Mouse (Mus musculus) CD4-positive, CD25-positive, alpha-beta regulatory T cell, adult 4 months (primary cell): ENCODE measurements around the gene Hsd17b1. TPM values are rescaled to one million over a fixed set of nuclear protein-coding genes. Genes with fewer than 3 reads are reported as not detected.
A peak's percentile ranks its signal among the peaks of the same experiment; 100 is the strongest.

Source experiments
- ATAC-seq: one replicate; pipeline ENCODE4 v1.8.0; 2017
- polyA plus RNA-seq, 2 experiments: library from polyadenylated mRNA; unstranded; fragments of 100-300 nt; shearing (Covaris generic); gene quantifications; one replicate each; pipeline ENCODE4 v1.2.1; 2017

The Hsd17b1 gene
- polyA plus RNA-seq, 2 experiments from 2014 or later, result 0.32 TPM; not detected in 1

DNA sequence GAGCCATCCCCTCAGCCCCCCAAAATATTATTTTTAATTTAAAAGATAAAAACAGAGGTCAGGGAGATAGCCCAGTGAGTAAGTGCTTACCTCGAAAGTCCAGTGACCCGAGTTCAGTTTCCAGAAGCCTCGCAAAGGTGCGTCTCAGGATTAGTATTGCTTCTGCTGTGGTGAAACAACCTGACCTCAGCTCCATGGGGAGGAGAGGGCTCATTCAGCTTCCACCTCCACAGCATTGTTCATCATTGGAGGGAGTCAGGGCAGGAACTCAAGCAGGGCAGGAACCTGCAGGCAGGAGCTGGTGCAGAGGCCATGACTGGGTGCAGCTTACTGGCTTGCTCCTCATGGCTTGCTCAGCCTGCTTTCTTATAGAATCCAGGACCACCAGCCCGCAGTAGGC lies 17.2 kb upstream of the Hsd17b1 start:
- no peak for ATAC-seq

DNA sequence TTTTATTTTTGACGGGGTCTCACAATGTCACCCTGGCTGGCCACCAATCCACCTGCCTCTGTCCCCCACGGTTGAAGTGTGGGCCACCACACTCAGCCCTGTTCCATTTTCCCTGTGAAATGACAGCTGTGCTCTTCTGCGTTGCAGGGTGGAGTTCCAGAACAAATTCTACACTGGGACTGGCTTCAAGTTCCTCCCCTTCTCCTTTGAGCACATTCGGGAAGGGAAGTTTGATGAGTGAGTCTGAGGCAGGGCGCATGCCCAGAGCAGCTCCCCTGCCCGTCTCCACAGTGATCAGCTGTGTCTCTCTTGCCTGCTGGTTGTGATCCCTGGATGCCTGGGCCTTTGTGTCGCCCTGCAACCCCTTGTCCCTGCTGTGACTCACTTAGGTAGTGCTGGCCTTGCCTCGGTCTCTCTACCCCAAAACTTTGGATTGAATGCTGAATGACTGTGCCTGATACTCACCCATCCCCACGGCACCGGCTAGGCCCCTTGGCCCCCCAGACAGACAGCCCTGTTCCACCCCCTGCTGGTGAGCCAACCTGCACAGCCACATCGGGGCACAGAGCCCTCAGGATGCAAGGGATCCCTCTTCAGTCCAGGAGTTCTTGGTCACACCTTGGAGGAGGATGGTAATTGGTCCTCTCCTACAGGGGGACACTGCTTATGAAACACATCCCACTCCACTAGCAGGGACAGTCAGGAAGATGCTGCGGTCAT lies 15.9 kb upstream of the Hsd17b1 start:
- no peak for ATAC-seq

DNA sequence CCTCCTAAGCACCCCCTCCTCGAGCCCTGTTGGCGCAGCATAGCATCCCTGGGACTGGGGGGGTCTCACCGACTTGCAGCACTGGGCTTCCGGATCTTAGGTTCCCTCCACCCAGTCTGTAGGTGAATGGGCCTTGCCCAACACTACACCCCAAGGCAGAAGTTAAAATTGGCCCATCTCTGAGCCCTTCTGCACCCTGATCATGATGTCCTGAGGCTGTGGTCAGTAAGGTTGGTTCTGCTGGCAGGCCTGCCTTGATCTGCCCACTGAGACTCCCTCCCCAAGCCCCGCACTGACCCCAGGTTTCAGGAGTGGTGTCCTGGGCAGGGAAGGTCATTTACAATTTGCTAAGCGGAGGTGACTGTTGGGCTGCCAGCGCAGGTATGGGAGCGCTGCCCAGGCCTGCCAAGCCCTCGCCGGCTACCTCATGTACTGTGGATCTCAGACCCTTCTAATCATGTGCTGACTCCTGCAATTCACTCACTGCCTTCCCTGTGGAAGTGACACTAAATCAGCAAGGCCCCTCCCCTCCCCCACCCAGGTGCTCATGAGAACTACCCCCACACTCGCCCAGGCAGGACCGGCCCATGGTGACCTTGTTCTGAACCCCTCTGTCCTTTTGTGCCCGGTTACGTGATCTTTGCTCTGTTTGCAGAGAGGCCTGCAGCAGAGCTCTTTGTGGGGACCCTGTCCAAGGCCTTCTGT lies 15.1 kb upstream of the Hsd17b1 start:
- ATAC-seq, result no peak

DNA sequence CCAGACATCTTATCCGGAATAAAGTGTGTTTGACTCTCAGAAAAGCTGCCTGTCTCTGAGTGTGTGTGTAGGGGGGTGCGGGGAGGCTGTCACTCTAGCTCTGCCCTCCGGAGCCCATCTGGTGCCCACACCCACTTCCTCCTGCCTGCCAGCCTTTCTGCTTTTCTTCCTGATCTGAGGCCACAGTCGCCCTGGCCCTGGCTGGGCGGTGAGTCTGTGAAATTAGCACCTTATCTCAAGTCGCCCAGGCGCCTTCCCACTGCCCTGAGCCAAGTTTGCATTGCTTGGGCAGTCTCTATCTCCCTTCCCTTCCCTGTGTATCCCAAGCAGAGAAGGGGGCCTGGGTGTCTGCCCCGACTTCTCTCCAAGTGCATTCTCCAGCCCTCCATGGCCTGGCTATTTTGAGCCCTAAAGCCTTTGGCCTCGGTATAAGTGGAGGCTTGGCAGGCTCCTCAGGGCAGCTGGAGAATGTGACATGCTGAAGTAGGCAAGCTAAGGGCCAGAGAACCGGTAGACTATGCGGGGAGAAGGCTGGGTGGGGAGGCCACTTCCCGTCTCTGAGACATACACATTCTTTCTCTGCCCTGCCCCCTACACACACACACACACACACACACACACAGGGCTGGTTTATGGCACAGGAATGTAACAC lies 14.4 kb upstream of the Hsd17b1 start:
- peak; percentile 73 for ATAC-seq

DNA sequence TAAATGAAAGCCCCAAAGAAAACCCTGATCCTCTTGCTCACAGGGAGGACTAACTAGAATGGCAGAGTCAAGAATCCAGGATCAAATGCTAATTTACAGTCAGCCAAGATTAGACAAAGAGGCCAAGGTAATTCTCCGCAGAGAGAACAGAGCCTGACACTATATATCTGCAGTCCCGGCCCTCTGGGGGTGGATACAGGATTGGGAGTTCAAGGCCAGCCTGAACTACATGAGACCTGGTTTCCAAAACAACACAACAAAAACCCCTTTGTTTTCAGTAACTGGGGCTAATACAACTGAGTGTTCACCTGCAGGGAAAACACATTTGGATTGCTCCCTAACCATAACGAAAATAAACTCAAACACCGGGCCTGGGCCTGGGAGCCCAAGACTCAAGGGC lies 13.7 kb upstream of the Hsd17b1 start:
- ATAC-seq, result no peak

DNA sequence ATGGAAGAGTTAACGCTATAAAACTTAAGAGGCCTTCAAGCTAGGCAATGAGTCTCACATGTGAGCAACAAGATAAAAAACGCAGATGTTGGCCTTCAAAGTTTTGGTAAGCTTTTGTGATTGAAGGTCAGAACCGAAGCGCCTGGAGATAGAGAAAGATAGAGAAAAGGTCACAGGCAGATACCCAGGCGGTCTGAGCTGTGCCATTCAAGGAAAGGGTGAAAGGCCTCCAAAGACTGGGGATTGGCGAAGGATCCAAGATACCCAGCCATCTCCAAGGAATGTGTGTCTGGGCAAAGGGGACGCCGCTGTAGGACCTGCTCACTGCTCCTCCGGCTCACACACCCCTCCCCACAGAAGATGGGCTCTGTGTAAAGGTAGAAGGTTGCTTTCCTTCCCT lies 13.2 kb upstream of the Hsd17b1 start:
- no peak for ATAC-seq

DNA sequence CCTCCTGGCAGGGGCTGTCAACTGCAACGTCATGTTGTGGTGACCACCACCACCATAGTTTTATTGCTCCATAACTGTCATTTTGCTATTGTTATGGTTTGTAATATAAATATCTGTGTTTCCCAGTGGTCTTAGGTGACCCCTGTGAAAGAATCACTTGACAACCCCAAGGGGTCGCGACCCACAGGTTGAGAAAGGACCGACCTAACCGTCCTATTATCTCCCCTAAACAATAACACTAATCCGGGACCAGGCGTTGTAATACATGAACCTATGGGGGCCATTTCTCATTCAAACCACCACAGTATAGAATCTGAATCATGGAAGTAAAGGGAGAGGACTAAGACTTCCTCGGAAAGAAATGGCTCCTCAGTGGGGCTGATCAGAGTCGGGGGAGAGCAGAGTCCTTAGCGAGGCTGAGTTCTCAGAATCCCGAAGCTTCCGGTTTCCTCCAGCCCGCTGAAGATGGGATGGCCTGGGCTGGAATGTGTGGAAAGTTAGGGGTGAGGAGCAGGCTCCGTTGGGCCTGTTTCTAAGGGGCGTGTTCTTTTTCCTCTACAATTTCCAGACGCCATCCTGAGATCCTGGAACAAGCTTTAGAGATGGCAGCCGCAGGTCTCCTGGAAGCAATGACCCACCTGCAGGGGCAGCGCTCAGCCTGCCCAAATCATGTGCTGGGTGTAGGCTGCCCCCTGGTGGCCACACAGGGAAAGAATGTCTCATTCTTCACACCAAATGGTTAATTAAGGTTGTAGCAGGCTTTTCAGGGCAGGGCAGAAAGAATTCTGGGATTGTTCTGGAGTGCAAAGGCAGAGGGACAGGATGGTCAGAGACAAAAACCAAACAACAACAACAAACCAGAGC lies 11.4 kb upstream of the Hsd17b1 start:
- no peak for ATAC-seq

DNA sequence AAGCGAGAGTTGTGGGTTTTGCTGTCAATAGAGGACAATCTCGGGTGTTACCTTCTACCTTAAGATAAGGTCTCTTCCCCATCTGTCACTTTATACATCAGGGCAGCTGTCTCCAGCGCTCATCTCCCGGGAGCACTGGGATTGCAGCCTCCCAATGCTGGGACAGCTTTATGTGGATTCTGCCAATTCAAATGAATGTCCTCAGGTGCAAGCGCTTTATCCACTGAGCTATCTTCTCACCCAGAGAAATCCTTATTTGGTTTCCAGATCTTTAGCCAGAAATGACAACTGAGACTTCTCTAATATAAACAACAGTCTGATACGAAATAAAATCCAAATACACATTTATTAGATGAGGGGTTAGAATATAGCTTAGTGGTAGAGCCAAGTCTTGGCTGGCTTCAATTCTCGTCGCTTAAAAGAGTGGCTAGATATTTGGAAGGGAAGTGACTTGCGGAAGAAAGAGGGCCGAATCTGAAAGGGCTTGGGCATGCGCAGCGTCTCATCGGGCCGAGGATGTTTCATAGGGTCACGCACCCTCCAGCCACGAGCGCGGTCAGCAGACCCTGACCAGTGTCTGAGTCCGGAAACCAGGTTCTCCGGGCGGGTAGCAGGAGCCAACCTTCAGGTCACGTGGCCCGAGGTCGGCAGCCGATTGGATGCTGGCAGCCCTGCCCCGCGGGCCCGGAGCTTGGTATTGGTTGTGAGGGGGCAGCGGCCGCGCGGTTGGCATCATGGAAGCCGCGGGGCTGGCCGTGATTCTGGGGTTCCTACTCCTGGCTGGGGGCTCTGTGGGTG lies 8.6 kb upstream of the Hsd17b1 start, which contains the start of gene Naglu:
Gene Naglu, plus strand, starts transcription at position 622 of the 798 bp plus-strand sequence.
- ATAC-seq, result peak; percentile 93

DNA sequence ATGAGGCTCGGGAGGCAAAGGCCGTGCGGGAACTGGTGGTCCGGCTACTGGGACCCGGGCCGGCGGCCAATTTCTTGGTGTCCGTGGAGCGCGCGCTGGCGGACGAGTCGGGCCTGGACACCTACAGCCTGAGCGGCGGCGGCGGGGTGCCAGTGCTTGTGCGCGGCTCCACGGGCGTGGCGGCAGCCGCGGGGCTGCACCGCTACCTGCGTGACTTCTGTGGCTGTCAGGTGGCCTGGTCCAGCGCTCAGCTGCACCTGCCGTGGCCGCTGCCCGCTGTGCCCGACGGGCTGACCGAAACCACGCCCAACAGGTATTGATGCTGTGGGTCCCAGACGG lies 8.1 kb upstream of the Hsd17b1 start:
- peak; percentile 49 for ATAC-seq

DNA sequence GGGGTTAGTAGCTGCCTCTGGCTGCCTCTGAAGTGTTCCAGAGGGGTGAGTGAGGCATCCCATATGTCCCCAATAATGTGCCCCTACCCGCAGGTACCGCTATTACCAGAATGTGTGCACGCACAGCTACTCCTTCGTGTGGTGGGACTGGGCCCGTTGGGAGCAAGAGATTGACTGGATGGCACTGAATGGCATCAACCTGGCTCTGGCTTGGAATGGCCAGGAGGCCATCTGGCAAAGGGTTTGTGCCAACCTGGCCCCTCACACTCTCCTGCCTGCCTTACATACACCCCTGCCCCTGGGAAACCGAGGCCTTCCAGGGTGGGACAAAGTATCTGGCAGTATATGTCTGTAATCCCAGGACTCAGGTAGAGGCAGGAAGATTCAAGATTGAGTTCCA lies 7.2 kb upstream of the Hsd17b1 start:
- no peak for ATAC-seq

DNA sequence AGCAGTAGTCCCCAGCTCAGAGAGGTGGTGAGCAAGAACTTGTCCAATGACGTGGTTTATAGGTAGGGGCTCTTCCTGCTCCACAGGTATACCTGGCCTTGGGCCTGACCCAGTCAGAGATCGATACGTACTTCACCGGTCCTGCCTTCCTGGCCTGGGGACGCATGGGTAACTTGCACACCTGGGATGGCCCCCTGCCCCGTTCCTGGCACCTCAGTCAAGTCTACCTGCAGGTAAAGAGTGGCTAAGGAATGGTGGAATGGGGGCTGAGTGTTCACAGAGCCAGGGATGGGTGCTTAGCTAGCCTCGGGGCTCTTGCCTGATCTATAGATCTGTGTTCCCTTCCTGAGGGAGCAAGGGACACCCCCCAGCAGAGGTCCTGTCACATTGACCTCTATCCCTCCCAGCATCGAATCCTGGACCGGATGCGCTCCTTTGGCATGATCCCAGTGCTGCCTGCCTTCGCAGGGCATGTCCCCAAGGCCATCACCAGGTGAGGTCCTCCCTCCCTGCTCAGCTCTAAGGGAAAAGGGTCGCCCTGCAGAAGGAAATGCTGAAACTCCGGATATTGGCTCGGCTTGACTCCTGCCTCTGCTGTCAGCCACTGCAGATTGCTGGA lies 6.3 kb upstream of the Hsd17b1 start:
- no peak for ATAC-seq

DNA sequence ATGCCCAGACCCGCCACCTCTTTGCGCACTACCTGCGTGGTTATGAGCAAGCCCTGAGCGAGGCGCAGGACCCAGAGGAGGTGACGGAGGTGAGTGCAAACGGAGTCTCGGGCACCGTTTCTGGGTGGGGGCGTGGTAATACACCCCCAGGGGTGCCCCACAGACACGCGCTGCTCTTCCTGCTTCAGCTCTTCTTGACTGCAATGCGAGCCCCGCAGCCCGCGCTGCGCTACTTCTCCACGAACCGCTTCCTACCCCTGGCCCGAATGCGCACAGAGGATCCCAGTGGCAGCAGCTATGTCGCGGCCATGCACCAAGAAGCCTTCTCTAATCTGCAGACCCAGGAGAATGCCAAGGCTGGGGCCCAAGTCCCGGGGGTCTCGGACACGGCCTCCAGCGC lies 1.5 kb downstream of the Hsd17b1 start:
- ATAC-seq, result no peak

DNA sequence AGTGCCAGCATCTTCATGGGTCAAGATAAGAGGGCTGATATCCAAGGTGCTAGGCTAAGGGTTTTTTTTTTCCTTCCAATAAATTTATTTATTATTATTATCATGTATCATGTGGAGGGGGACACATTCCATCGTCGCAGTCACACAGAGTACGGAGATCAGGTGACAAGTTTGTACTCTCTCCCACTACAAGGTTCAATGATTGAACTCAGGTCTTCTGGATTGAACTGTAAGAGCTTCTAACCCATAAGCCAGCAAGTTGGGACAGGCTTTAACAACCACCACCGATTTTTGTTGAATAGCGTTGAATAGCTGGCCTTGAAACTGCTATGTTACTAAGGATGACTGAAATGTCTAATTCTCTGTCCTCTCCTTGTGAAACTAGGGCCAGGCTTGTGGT lies 2.2 kb downstream of the Hsd17b1 start:
- no peak for ATAC-seq

DNA sequence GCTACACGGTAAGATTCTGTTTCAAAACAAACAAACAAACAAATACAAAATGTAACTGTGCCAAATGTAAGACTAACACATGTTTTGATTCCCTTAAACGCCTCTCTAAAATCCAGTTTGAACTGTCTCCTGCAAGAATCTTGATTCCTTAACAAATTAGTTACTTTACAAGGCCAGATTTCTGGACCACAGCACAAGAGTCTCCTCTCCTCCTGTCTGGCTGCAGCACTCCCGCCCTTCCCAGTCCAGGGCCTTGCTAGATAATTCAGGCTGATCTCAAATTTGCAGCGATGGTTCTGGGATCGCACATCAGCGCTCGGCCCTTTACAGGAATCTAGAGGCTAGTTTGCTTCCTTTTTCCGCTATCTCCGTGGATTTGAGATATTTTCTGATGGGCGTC lies 3.4 kb downstream of the Hsd17b1 start:
- no peak for ATAC-seq

DNA sequence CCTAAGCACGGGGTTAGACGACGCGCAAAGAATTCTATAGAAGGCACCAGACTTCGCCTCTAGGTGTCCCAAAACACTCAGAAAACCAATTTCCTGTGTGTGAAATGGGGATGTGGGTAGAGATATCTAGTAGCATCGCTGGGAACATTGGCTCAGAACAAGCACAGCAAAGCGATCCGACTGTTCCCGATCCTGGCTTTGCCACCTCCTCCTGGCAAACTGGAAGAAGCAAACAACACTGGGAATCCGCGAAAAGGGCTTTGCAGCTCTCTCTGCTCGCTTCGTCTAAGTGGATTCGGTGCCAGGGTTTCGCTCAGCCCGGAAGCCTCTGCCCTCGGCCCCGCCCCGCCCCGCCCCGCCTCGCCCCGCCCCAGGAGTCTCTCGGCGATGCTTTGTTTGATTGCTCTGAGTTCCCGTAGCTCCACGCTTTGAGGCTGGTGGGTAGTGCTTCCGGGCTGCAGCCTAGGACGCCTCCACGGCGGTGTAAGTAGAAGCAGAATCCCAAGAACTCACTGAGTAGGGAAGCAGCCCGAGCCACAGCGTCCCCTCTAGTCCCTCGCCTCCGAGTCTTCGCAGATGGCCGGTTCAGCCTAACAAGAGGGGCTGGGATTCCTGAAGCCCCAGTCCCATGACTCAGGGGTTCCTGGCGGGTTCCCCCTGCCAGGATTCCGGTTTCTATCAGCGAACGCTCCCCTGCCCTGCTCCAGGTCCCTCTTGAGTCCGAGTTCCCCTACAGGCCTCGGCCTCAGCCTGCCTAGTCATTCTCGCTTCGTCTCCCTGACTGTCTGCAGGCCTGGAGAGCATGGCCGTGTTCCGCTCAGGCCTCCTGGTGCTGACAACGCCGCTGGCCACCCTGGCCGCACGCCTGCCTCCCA lies 4.2 kb downstream of the Hsd17b1 start, which contains the start of gene Coasy:
Gene Coasy, plus strand, starts transcription at position 358 of the 875 bp plus-strand sequence.
- peak; percentile 84 for ATAC-seq

DNA sequence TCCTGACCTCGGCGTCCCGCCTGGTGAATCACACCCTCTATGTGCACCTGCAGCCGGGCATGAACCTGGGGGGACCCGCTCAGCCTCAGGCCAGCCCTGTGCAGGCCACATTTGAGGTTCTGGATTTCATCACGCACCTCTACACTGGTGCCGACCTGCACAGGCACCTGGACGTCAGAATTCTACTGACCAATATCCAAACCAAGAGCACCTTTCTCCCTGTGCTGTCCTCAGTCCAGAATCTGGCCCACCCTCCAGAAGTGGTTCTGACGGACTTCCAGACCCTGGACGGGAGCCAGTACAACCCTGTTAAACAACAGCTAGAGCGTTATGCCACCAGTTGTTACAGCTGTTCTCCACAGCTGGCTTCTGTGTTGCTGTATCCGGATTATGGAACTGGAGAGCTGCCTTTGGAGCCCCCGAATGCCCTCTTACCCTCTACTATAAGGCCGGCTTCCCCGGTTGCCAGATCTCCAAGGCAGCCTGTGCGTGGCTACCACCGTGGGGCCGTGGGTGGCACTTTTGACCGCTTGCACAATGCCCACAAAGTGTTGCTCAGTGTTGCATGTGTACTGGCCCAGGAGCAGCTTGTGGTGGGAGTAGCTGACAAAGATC lies 5.0 kb downstream of the Hsd17b1 start:
- no peak for ATAC-seq

DNA sequence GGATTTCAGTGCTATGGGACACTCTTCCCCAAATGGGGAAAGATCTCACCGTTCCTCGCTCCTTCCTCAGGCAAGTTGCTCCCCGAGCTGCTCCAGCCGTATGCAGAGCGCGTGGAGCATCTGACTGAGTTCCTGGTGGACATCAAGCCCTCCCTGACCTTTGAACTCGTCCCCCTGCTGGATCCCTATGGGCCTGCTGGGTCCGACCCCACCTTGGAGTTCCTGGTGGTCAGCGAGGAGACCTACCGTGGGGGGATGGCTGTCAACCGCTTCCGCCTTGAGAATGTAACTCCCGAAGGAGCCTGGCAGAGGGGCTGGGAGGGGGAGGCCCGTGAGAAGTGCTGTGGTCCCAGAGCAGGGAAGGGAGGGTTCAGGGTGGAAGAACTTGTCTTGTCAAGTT lies 6.0 kb downstream of the Hsd17b1 start:
- ATAC-seq, result no peak

DNA sequence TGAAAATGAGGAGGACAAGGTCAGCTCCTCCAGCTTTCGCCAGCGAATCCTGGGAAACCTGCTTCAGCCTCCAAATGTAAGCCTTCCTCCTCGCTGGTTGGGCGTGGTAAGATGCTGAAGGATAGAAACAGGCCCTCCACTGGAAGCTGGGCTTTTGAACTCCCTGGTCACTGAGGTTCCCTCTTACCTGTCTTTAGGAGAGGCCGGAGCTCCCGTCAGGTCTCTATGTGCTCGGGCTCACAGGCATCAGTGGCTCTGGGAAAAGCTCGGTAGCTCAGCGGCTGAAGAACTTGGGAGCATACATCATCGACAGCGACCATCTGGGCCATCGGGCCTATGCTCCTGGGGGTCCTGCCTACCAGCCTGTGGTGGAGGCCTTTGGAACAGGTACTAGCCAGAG lies 6.6 kb downstream of the Hsd17b1 start:
- no peak for ATAC-seq

DNA sequence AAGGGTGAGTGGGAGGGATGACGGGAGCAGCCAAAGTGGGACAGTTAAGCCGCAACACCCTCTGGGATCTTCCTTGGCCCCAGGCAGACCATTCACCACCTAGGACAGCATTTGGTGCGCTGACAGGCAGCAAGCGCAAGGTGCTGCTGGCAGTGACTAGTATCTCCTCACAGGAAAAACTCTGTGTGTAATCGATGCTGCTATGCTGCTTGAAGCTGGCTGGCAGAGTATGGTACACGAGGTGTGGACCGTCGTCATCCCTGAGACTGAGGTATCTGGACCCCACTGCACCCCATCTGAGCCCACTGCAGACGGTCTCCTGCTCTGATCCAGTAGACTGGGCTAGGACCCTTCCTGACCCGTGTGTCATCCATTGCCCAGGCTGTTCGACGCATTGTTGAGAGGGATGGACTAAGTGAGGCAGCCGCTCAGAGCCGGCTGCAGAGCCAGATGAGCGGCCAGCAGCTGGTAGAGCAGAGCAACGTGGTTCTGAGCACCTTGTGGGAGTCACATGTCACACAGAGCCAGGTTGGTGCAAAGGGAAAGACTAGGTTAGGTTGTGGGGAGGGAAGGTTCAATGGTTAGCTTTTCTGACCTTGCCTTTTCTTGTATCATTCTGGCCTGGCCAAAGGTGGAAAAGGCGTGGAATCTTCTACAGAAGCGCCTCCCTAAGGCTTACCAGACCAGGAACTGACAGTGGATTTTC lies 7.6 kb downstream of the Hsd17b1 start:
- no peak for ATAC-seq

DNA sequence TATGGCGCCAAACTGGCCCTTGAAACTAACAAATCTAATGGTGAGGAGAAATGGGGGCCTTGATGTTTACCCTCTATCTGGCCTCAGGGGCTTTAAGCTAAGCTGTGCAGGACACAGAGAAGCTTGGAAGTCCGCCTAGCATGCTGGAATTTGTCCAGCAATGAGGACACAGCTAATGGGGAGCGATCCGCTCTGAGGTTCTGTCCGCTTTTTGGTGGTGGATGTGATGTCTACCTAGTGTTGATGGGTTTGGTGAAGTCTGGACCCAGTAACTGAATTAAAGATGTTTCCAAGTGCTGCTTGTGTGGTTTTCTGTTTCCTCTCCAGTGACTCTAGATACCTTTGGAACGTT lies 8.1 kb downstream of the Hsd17b1 start:
- no peak for ATAC-seq
